Mouse (Mus musculus): Measurements from ENCODE around the gene Myo1h. TPM values are rescaled to one million over a fixed set of nuclear protein-coding genes. Genes with fewer than 3 reads are reported as not detected.
A peak's percentile ranks its signal among the peaks of the same experiment; 100 is the strongest.

Gene Myo1h
- total RNA-seq, 2 experiments from 2014 or later: 1.1 TPM

- intact Hi-C loops (cut with DNase I): no loop called here
- DNase-seq: no peak
Measured at GRCm38 (mm10) chr5:114356936-114357751, 68.2 kb downstream of the Myo1h start.

- intact Hi-C loops (cut with DNase I): no loop called here
- DNase-seq: no peak
Measured at GRCm38 (mm10) chr5:114358833-114359232, 69.9 kb downstream of the Myo1h start.

GRCm38 (mm10) chr5:114359586-114359985 lies 70.6 kb downstream of the Myo1h start:
- intact Hi-C loops (cut with DNase I): no loop called here
- no peak for DNase-seq

GRCm38 (mm10) chr5:114360968-114361367 lies 72.0 kb downstream of the Myo1h start:
- no peak for DNase-seq
- intact Hi-C loops (cut with DNase I): no loop called here

GRCm38 (mm10) chr5:114365043-114365752 lies 76.2 kb downstream of the Myo1h start:
- intact Hi-C loops (cut with DNase I): no loop called here
- DNase-seq: no peak

- intact Hi-C loops (cut with DNase I): no loop called here
- no peak for DNase-seq
Measured at GRCm38 (mm10) chr5:114368121-114368520, 79.2 kb downstream of the Myo1h start.

GRCm38 (mm10) chr5:114368803-114369496 lies 80.0 kb downstream of the Myo1h start:
- DNase-seq: no peak
- intact Hi-C loops (cut with DNase I): no loop called here

GRCm38 (mm10) chr5:114369921-114370320 lies 81.0 kb downstream of the Myo1h start:
- intact Hi-C loops (cut with DNase I): no loop called here
- DNase-seq: no peak

- intact Hi-C loops (cut with DNase I): no loop called here
- DNase-seq: peak; percentile 32
Measured at GRCm38 (mm10) chr5:114370371-114370776, 81.4 kb downstream of the Myo1h start.

GRCm38 (mm10) chr5:114371331-114371730 lies 82.4 kb downstream of the Myo1h start:
- intact Hi-C loops (cut with DNase I): no loop called here
- no peak for DNase-seq

GRCm38 (mm10) chr5:114371731-114372473 lies 82.9 kb downstream of the Myo1h start:
- DNase-seq: no peak
- intact Hi-C loops (cut with DNase I): no loop called here

- no peak for DNase-seq
- intact Hi-C loops (cut with DNase I): no loop called here
Measured at GRCm38 (mm10) chr5:114372565-114372964, 83.6 kb downstream of the Myo1h start.

- intact Hi-C loops (cut with DNase I): no loop called here
- no peak for DNase-seq
Measured at GRCm38 (mm10) chr5:114373174-114373573, 84.2 kb downstream of the Myo1h start.

- intact Hi-C loops (cut with DNase I): no loop called here
- no peak for DNase-seq
Measured at GRCm38 (mm10) chr5:114373581-114373980, 84.6 kb downstream of the Myo1h start.

- DNase-seq: no peak
- intact Hi-C loops (cut with DNase I): no loop called here
Measured at GRCm38 (mm10) chr5:114374409-114375213, 85.6 kb downstream of the Myo1h start.

GRCm38 (mm10) chr5:114378177-114378920 lies 89.4 kb downstream of the Myo1h start:
- intact Hi-C loops (cut with DNase I): no loop called here
- DNase-seq: no peak

- intact Hi-C loops (cut with DNase I): no loop called here
- no peak for DNase-seq
Measured at GRCm38 (mm10) chr5:114378936-114379335, 90.0 kb downstream of the Myo1h start.

- intact Hi-C loops (cut with DNase I): loop anchor here (5.0 kb wide), 1 partner anchor 67 kb away; no protein-coding TSS in a partner anchor
- no peak for DNase-seq
Measured at GRCm38 (mm10) chr5:114379763-114380162, 90.8 kb downstream of the Myo1h start.
